Mouse (Mus musculus): Measurements from ENCODE around the gene Cntrl.

Gene Cntrl

GRCm38 (mm10) chr2:35131491-35131890, 22.2 kb downstream of the Cntrl start:
- no peak for DNase-seq (ENCODE audit: low spot score)

GRCm38 (mm10) chr2:35131991-35132661, 22.8 kb downstream of the Cntrl start:
- peak; percentile 98 for DNase-seq (ENCODE audit: low spot score)

GRCm38 (mm10) chr2:35132662-35133055, 23.4 kb downstream of the Cntrl start:
- DNase-seq (ENCODE audit: low spot score): no peak

GRCm38 (mm10) chr2:35133891-35134290, 24.6 kb downstream of the Cntrl start:
- no peak for DNase-seq (ENCODE audit: low spot score)

DNA sequence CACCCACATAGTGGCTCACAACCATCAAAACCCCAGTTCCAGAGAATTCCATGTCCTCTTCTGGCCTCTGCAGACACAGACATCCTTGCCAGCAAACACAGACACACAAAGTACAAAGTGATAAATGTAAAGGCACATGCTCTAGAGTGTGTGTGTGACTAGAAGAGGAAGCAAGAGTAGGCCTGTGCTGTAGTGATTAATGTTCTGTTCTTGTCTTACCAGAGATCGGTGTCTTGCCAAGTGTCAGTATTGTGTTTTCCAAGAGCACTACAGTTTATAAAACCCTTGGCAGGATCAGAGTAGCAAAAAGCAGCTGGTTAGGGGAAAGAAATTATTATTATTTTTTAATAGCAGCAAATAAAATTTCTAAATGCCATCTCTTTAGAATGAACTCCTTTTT, 29.3 kb downstream of the Cntrl start:
- no peak for DNase-seq (ENCODE audit: low spot score)

- DNase-seq (ENCODE audit: low spot score): no peak
Observed at GRCm38 (mm10) chr2:35141673-35142072, 32.4 kb downstream of the Cntrl start.

DNA sequence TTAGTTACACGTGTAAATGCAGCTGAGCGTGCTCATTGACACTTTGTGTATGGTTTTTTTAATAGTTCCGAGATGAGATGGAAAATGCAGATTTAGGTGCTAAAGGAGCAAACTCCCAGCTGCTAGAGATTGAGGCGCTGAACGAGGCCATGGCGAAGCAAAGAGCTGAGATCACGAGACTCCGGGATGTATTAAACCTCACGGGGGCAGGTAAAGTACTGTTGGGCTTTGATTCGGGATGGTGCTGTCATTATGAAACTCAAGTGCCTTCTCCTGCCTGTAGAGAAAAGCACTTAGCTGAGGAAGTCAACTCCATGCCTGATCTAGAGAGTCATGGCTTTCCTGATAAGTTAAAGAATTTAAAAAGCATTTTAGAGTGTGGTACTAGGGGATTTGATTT, 39.5 kb downstream of the Cntrl start:
- DNase-seq (ENCODE audit: low spot score): no peak

- DNase-seq (ENCODE audit: low spot score): no peak
Observed at GRCm38 (mm10) chr2:35151303-35151882, 42.1 kb downstream of the Cntrl start.

- no peak for DNase-seq (ENCODE audit: low spot score)
Observed at GRCm38 (mm10) chr2:35153179-35153578, 43.9 kb downstream of the Cntrl start.

GRCm38 (mm10) chr2:35153844-35154554, 44.7 kb downstream of the Cntrl start:
- DNase-seq (ENCODE audit: low spot score): no peak

DNA sequence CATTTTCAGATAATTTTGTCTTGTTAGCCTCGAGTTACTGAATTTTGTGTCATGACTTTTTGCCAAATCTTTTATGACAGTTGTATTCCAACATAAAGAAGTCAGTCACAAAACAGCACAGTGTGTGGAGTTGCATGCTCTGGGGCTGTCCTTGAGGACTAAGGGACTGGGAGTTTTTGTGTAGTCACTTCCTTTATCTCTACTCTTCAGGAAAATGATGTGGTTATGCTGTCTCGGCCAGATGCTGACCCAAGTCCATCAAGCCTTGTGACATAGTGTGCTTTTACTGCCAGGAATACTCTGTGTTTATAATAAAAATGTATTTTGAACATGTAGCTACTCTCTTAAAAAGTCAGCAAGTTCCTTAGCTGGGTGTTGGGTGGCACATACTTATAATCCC, 47.7 kb downstream of the Cntrl start:
- DNase-seq (ENCODE audit: low spot score): no peak

DNA sequence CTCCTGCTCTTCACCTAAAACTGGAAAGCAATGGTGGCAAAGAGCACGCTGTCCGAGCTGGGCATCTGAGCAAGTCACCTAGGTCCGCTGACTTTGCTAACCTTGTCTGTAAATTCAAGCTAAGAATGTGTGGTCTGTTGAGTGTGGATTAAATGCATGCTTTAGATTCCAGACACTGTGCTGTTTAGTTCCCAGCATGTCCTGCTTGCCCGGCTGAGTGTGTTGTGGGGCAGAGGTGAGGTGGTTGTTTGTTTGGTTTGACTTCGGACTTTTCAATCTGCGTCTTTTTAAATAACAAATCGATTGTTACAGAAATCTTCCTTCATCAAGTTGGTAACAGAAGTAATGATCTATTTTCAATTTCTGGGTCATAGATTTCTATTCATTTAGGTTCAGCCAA, 48.5 kb downstream of the Cntrl start:
- no peak for DNase-seq (ENCODE audit: low spot score)

- no peak for DNase-seq (ENCODE audit: low spot score)
Observed at GRCm38 (mm10) chr2:35158358-35158757, 49.1 kb downstream of the Cntrl start.

DNA sequence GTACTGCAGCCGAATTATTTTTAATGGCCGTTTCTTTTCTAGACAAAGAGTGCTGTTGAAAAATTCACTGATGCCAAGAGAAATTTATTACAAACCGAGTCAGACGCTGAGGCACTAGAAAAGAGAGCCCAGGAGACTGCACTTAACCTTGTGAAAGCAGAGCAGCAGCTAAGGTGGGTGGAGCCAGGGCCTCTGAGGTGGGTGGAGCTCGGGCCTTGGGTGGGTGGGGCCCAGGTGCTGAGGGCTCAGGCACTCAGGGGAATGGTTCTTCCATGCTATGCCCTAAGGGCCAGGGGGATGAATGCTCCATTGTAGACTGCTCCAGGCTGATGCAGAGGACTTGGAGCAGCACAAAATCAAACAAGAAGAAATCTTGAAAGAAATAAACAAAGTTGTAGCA, 50.9 kb downstream of the Cntrl start:
- DNase-seq (ENCODE audit: low spot score): peak; percentile 16

DNA sequence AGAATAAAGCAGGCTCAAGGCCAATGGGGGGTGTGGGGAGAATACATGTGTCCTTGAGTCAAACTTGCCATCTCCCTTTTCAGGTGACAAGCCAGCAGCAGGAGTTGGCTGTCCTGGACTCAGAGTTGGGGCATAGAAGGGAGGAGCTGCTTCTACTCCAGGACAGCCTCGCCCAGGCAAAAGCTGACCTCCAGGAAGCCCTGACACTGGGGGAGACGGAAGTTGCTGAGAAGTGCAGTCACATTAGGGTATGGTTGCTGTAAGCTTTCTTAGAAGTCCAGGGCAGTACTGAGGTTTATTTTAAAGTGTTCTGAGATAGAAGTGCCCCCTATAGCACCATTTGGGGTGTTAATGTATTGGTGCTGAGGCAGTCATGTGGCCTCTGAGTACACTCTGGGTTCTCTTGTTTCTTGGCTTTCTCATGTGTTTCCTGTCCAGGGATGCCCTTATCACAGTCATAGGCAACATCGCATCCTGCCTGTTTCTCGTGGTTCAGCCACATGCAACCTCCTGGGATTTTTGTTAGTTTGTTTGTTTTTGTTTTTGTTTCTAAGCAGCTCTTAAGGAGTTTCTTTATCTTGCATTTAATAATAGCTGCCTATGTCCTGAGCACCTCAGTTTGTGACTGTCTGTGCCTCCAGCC, 52.7 kb downstream of the Cntrl start:
- DNase-seq (ENCODE audit: low spot score): no peak

GRCm38 (mm10) chr2:35163396-35163795, 54.1 kb downstream of the Cntrl start:
- DNase-seq (ENCODE audit: low spot score): no peak

- DNase-seq (ENCODE audit: low spot score): no peak
Observed at GRCm38 (mm10) chr2:35165416-35165815, 56.1 kb downstream of the Cntrl start.

- DNase-seq (ENCODE audit: low spot score): no peak
Observed at GRCm38 (mm10) chr2:35166816-35167215, 57.5 kb downstream of the Cntrl start.

DNA sequence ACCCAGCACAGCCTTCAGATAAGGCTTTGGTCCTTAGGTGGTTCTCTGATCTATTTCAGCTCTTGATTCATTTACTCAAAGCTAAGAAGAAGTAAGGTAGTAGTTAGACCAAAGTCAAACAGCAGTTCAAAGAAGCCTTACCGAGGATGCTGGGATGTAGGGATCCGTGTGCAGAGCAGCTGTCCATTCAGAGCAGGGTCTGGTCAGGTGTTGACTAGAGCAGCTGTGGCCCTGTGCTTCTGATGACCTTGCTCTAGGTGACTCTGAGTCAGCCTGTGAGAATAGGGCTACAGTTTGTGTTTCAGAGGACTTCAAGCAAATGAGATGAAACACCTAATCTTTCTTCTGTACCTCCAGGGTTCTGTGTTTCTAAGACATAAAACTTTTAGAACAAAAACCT, 60.2 kb downstream of the Cntrl start:
- DNase-seq (ENCODE audit: low spot score): no peak

DNA sequence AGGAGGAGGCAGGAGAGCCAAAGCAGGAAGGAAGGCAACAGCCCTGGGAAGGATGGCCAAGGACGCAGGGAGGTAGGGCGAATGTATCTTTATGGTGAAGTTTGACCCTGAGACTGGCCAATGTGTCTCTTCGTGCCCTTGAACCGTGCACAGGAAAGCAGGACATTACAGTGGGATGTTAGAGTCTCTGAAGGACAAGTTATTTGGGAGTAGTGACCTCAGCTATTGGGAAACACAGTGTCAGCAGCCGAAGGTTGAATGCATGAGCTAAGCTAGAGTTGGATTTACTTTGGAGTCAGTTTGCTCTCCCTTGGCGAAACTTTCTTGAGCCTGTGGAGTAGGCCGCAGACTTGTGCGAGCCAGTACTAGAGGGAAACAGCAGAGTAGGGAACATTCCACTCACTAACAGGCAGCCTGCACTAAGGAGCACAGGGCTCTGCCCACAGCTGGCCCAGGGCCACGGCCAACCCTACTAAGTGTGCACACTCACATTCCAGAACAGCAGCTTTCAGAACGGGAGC, 62.1 kb downstream of the Cntrl start:
- no peak for DNase-seq (ENCODE audit: low spot score)

DNA sequence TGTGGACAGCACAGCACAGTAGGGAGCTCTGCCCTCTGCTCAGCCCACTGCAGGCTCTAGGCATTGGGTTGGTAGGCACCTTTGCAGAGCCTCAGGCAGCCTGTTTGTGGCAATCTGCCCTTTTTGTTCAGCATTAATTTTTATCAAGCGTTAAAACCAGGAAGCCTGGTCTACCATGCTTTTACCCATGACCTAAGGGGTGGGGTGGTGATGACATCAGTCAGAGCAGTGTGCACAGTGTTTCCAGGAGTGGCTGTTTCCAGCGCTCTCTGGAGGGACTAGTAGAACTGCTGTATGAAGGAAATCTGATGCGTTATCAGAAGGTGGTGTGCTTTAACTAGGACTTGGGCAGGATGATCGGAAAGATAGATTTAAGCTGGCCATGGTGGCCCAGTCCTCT, 63.0 kb downstream of the Cntrl start:
- no peak for DNase-seq (ENCODE audit: low spot score)

DNA sequence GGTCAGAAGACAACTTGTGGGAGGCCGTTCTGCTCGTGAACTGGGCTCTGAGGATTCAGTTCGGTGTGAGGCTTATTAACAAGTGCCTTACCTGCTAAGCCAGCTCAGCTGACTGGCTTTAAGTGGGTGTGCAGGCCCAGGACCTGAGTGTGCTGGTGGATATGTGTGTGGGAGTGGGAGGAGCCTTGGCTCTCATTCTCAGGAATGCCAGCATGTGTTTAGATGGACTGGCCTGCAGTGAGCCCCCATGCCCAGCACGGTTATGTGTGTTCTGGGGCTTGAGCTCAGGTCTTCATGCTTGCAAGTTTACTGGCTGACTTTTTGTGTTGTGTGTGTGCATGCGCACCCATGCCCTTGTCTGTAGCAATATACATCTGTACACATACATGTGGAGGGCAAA, 64.4 kb downstream of the Cntrl start:
- no peak for DNase-seq (ENCODE audit: low spot score)

- peak; percentile 17 for DNase-seq (ENCODE audit: low spot score)
Observed at GRCm38 (mm10) chr2:35174100-35174499, 64.8 kb downstream of the Cntrl start.

Measured in embryo, embryonic 10 days (tissue).